Mouse (Mus musculus) forebrain, postnatal 0 days (tissue): Measurements from ENCODE around the gene Def6. TPM values are rescaled to one million over a fixed set of nuclear protein-coding genes. Genes with fewer than 3 reads are reported as not detected.
"Not testable (repeated sequence)": the region's sequence is repeated elsewhere in the genome, so short reads cannot be mapped to it uniquely, and the experiment has no call there.

Experiments
- ATAC-seq: fragments of 200-750 bp; cut with Nextera tagmentation; 2 replicates; pipeline ENCODE4 v1.8.0; 2017; ENCODE audit warnings: mild to moderate bottlenecking, moderate library complexity
- DNase-seq: peaks from one replicate; pipeline ENCODE4 v3.0.0-alpha.2; 2015
- H3K27ac ChIP-seq: fragments of 300-500 bp; sonication (generic); 2 replicates; pipeline ENCODE4 v1.5.1; 2014; ENCODE audit warnings: low read depth, mild to moderate bottlenecking, antibody characterized with exemption, low read length, moderate library complexity, mixed read lengths
- H3K27me3 ChIP-seq: fragments of 300-500 bp; sonication (generic); 2 replicates; pipeline ENCODE4 v1.6.1; 2014; ENCODE audit warnings: mild to moderate bottlenecking, low read length, mixed read lengths; ENCODE audit not compliant: insufficient read depth
- H3K36me3 ChIP-seq: fragments of 300-500 bp; sonication (generic); 2 replicates; pipeline ENCODE4 v1.6.1; 2014; ENCODE audit warnings: mild to moderate bottlenecking, moderate library complexity; ENCODE audit not compliant: insufficient read depth
- H3K4me1 ChIP-seq: fragments of 300-500 bp; sonication (generic); 2 replicates; pipeline ENCODE4 v1.6.1; 2014; ENCODE audit warnings: antibody characterized with exemption; ENCODE audit not compliant: insufficient read depth
- H3K4me2 ChIP-seq: fragments of 300-500 bp; sonication (generic); 2 replicates; pipeline ENCODE4 v1.6.1; 2014; ENCODE audit warnings: low read depth, mild to moderate bottlenecking, moderate library complexity
- H3K4me3 ChIP-seq: fragments of 300-500 bp; sonication (generic); 2 replicates; pipeline ENCODE4 v1.5.1; 2014; ENCODE audit warnings: low read depth, low read length, mixed read lengths
- H3K9ac ChIP-seq: fragments of 300-500 bp; sonication (generic); 2 replicates; pipeline ENCODE4 v1.6.1; 2014; ENCODE audit warnings: mild to moderate bottlenecking
- H3K9me3 ChIP-seq: fragments of 300-500 bp; sonication (generic); 2 replicates; pipeline ENCODE4 v1.6.1; 2016; ENCODE audit warnings: low read length
- CTCF ChIP-seq: sonication (generic); IDR thresholded peaks from 2 replicates; pipeline ENCODE4 v1.5.1; 2016; ENCODE audit warnings: antibody characterized with exemption, control low read depth, low read depth
- WGBS: fragments of 180-500 bp; shearing (Covaris S2); extraction: QIAGEN DNeasy Blood & Tissue Kit; methylation state at CpG from one replicate; pipeline ENCODE4 v1.1.7; 2014; 5-methylcytosine and 5-hydroxymethylcytosine counted together
- polyA plus RNA-seq: library from polyadenylated mRNA; unstranded; fragments of >200 nt; fragmentation: Nextera tagmentation; extraction: Ambion mirVana; gene quantifications from 2 replicates; pipeline ENCODE4 v1.2.1, GENCODE M21; 2015
- total RNA-seq: library from RNA; depleted of rRNA; stranded (reverse); fragments of >200 nt; gene quantifications from 2 replicates; pipeline ENCODE4 v1.2.3, GENCODE M21; 2014

The Def6 gene
- total and polyA plus RNA-seq, 2 experiments from 2014 or later = 6.8 to 8.5 TPM

DNA sequence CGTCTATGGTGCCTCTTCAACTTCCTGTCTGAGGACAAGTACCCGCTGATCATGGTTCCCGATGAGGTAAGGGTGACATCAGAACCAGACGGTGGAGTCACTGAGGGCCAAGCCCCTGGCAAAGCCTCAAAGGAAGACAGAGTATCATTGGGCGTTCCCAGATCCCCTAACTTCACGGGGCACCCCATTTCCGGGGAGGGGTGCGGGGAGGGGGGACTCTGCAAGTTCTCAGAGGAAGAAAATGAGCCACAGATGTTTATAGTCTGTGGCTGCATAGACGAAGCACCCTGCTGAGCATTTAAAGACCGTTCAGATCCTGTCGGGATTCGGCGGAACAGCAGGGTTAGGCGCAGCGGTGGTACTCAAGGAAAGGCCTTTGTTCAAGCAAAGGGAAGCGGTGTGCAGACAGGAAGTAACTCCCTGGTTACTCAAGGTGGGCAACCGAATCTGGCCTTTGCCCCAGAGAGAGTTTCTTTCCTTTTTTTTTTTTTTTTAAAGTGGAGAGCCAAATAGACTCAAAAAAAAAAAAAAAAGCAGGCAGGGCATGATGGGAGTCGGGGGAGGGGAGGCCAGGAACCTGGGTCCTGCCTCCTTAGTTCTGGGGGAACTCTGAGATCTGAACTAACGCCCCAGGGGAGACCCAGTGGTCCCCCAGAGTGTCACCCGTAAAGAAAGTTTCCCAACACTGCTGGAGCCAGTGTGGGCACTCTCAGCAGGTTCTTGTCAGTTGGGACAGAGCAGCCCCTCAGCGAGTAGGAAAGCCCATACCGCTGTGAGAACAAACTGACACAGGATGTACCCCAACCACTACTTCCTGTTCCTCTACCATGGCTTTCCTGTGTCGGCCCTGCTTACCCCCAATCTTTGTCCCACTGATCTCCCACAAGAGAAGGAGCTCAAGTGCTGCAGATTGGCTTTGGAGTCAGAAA, 10.4 kb downstream of the Def6 start:
- TF ChIP-seq CTCF = no peak
- Histone ChIP-seq H3K9ac (no peak overlapping the region), H3K9me3 (no peaks in the 10 kb centered on the region), H3K4me3 (no peak overlapping the region), H3K4me2 (no peak overlapping the region), H3K27me3 (no peaks in the 10 kb centered on the region), H3K27ac (no peak overlapping the region; the same call in 1 of the 2 replicates), H3K4me1 (no peaks in the 10 kb centered on the region), H3K36me3 (no peaks in the 10 kb centered on the region)
- no peak for DNase-seq
- WGBS = 30% methylated on average over 23 of the region's 23 CpGs
- ATAC-seq = no peak

DNA sequence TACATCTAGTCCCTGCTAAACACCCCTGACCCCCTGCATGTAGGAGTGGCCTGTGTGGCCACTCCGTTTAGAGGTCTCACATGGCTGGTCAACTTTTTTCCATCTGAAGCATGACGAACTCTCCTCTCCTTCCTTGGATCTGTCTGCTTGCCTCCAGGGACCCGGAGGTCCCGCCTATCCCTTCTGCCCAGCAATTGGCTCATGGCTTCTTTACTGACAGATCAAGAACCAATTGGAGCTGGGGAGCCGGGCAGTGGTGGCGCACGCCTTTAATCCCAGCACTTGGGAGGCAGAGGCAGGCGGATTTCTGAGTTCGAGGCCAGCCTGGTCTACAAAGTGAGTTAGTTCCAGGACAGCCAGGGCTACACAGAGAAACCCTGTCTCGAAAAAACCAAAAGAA, 14.9 kb downstream of the Def6 start:
- not testable (repeated sequence) for H3K4me2 ChIP-seq, ATAC-seq, H3K4me3 ChIP-seq, H3K4me1 ChIP-seq, H3K9ac ChIP-seq, H3K9me3 ChIP-seq, H3K36me3 ChIP-seq, H3K27me3 ChIP-seq, H3K27ac ChIP-seq, DNase-seq
- 96% methylated on average over 10 of the region's 10 CpGs for WGBS

DNA sequence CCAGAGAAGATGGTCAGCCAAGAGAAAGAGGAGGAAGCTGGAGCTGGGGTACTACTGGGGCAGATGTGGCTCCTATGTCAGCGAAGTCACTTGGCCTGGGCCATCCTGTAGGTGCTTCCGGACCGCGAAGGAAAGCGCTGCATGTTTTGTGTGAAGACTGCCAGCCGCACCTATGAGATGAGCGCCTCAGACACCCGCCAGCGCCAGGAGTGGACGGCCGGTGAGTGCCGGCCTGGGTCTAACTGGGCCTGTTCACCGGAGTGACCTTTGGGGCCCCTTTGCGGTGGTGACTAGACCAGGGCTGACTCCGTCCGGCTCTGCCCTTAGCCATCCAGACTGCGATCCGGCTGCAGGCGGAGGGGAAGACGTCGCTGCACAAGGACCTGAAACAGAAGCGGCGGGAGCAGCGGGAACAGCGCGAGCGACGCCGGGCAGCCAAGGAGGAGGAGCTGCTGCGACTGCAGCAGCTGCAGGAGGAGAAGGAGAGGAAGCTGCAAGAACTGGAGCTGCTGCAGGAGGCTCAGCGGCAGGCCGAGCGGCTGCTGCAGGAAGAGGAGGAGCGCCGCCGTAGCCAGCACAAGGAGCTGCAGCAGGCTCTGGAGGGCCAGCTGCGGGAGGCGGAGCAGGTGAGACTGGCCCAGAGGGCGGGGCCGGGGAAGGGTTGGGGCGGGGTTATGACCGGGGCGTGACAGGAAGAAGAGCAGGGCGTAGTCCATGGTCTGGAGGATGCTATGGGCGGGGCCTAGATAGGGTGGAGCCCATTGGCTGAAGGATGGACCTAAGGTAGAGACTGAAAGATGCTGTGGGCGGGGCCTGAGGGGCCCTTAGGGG, 16.2 kb downstream of the Def6 start:
- Histone ChIP-seq H3K9me3 (no peaks in the 10 kb centered on the region), H3K4me3 (peak overlapping the region; percentile 55), H3K36me3 (no peaks in the 10 kb centered on the region), H3K4me1 (no peaks in the 10 kb centered on the region), H3K27me3 (no peaks in the 10 kb centered on the region), H3K27ac (peak overlapping the region; percentile 84), H3K9ac (peak overlapping the region; percentile 71), H3K4me2 (peak overlapping the region; percentile 99)
- DNase-seq (peak; percentile 79), ATAC-seq (peak; percentile 81)
- TF ChIP-seq CTCF = peak; percentile 46
- WGBS = 3% methylated on average over 46 of the region's 46 CpGs

DNA sequence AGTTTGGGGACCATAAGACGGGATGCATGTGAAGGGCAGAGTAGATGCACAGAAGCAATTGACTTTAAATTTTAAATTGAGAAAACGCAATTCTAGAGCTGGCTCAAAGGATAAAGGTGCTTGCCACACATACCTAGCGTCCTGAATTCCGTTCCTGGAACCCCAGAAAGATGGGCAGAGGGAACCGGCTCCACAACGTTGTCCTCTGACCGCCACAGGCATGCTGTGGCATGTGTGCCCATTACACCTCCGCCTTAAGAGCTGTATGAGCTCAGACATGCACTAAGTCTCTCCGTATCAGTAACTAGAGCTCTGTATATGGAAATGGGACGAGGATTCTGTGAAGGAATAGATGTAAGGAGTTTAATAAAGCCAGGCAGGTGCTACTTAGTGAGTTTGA, 17.0 kb downstream of the Def6 start:
- Histone ChIP-seq H3K27ac (no peak overlapping the region), H3K9me3 (no peaks in the 10 kb centered on the region), H3K4me2 (peak overlapping the region; percentile 99; the same call in 1 of the 2 replicates), H3K9ac (no peak overlapping the region), H3K4me1 (no peaks in the 10 kb centered on the region), H3K36me3 (no peaks in the 10 kb centered on the region), H3K27me3 (no peaks in the 10 kb centered on the region), H3K4me3 (0 out of 2 replicates have a peak overlapping the region, but pooled peaks have one; percentile 55)
- WGBS = 88% methylated on average over 10 of the region's 10 CpGs
- ATAC-seq (no peak), DNase-seq (no peak)
- no peak for TF ChIP-seq CTCF

DNA sequence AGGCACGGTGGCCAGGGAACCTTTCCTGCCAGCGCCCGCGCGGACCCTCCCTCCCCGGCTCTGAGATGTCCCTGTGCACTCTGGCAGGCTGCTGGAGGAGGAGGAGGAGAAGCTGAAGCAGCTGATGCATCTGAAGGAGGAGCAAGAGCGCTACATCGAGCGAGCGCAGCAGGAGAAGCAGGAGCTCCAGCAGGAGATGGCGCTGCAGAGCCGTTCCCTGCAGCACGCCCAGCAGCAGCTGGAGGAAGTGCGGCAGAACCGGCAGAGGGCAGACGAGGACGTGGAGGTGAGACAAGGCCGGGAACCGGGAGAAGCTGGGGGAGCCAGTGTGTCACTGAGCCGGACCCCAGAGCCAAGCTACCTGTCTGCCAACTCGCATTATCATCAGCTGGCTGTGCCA, 18.4 kb downstream of the Def6 start:
- no peaks in the 10 kb centered on the region for H3K36me3 ChIP-seq
- DNase-seq = peak; percentile 90
- WGBS = 0% methylated on average over 21 of the region's 21 CpGs
- TF ChIP-seq CTCF = peak; percentile 99
- peak; percentile 85 for ATAC-seq
- peak overlapping the region; percentile 42 for H3K9ac ChIP-seq
- no peak overlapping the region for H3K27ac ChIP-seq
- peak overlapping the region; percentile 50 for H3K4me2 ChIP-seq
- no peaks in the 10 kb centered on the region for H3K4me1 ChIP-seq
- H3K4me3 ChIP-seq = peak overlapping the region; percentile 23
- H3K9me3 ChIP-seq = no peaks in the 10 kb centered on the region
- H3K27me3 ChIP-seq = no peaks in the 10 kb centered on the region

DNA sequence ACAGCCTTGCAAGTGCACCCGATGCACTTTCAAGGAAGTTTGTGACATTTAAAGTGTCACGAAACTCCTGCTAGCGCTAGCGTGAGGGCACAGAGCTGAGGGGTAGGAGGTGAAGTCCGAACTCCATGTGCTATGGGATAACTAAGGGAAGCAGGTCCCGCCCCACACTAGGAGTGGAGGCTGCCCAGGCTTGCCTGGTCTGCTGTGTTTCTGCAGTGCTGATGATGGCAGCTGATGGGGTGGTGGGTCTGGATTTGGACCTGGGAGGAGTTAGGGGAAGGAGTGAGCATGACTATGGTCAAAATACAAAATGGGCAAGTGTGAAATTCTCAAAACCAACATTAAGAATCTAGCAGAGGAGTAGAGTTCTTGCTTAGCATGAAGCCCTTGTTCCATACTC, 22.9 kb downstream of the Def6 start:
- no peak overlapping the region for H3K4me3 ChIP-seq
- no peaks in the 10 kb centered on the region for H3K9me3 ChIP-seq
- no peaks in the 10 kb centered on the region for H3K27me3 ChIP-seq
- ATAC-seq (no peak), DNase-seq (no peak)
- WGBS = 86% methylated on average over 6 of the region's 6 CpGs
- no peak overlapping the region for H3K9ac ChIP-seq
- H3K4me2 ChIP-seq = no peak overlapping the region
- H3K36me3 ChIP-seq = no peaks in the 10 kb centered on the region
- H3K4me1 ChIP-seq = no peaks in the 10 kb centered on the region
- H3K27ac ChIP-seq = no peak overlapping the region
- TF ChIP-seq CTCF = no peak
